Mouse (Mus musculus): Measurements from ENCODE around the gene Qrich1. TPM values are rescaled to one million over a fixed set of nuclear protein-coding genes. Genes with fewer than 3 reads are reported as not detected.
A peak's percentile ranks its signal among the peaks of the same experiment; 100 is the strongest.

The Qrich1 gene
- polyA plus RNA-seq, 1 experiment from 2014 or later: 78.6 TPM

DNA sequence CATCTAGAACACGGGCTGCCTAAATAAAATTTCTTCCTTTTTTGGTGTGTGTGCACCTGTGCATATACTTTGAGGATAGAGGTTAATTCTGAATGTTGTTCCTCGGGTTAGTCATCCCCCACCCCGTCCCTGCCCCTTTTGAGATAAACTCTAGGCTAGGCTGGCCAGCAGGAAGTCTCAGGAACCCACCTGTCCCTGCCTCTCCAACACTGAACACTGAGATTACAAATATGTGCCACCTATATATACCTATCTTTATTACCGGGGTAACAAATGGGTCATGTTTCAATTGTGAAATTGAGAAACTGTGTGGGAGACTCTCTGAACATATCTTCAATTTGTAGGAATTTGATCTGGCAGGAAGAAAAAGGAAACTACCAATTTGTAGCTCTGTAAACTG is 92.3 kb downstream of the Qrich1 start:
- no peak overlapping the region for H3K27ac ChIP-seq
- H3K27me3 ChIP-seq (replicated peaks): no peaks in the 10 kb centered on the region
- H3K4me2 ChIP-seq: no peak overlapping the region
- WGBS (ENCODE audit: insufficient replicate concordance): 61% methylated on average over 4 of the region's 4 CpGs
- H3K4me1 ChIP-seq: peaks cover 15% of the 10 kb centered on the region
- no peaks in the 10 kb centered on the region for H3K9me3 ChIP-seq (replicated peaks)
- H3K4me3 ChIP-seq: no peak overlapping the region
- no peak for ATAC-seq
- H3K9ac ChIP-seq: no peak overlapping the region
- H3K36me3 ChIP-seq: peaks cover 98% of the 10 kb centered on the region

MicroRNA genes within 50 kb of the gene (microRNA counts, 519-probe panel; counts per million panel counts)
- microRNA mmu-miR-191: 5,797 counts per million, percentile 90 among the panel's probes with 10 or more counts
- microRNA mmu-miR-425: 4,778 counts per million, percentile 83 among the panel's probes with 10 or more counts

Small RNA genes lying within 50 kb of the gene (microRNA-seq; reads per million reads assigned to microRNA genes)
- gene Gm24083: not detected
- gene Mir191: not detected
- gene Mir425: 6,737 reads per million, percentile 90 among the genes with 10 or more reads in this experiment

Other genes with a start within 250 kb of the Qrich1 start
- gene Nicn1, start 226.4 kb upstream of the Qrich1 start, polyA plus RNA-seq (2016; fragmentation: Nextera tagmentation; extraction: Ambion mirVana): 5.8 and 7.9 TPM in 2 replicates
- gene Amt, start 220.0 kb upstream of the Qrich1 start, polyA plus RNA-seq (2016; fragmentation: Nextera tagmentation; extraction: Ambion mirVana): 10.9 and 12.9 TPM in 2 replicates
- 249 and 259 TPM in 2 replicates for gene Rhoa, start 210.7 kb upstream of the Qrich1 start, polyA plus RNA-seq (2016; fragmentation: Nextera tagmentation; extraction: Ambion mirVana)
- 13.4 TPM in 2 replicates for gene Tcta, start 210.6 kb upstream of the Qrich1 start, polyA plus RNA-seq (2016; fragmentation: Nextera tagmentation; extraction: Ambion mirVana)
- gene Gpx1, start 177.9 kb upstream of the Qrich1 start, polyA plus RNA-seq (2016; fragmentation: Nextera tagmentation; extraction: Ambion mirVana): 5,938 and 5,957 TPM in 2 replicates
- 87.4 and 92.1 TPM in 2 replicates for gene Usp4, start 169.0 kb upstream of the Qrich1 start, polyA plus RNA-seq (2016; fragmentation: Nextera tagmentation; extraction: Ambion mirVana)
- 0.32 and 0.59 TPM in 2 replicates for gene 1700102P08Rik, start 124.0 kb upstream of the Qrich1 start, polyA plus RNA-seq (2016; fragmentation: Nextera tagmentation; extraction: Ambion mirVana)
- gene Ccdc36, start 88.3 kb upstream of the Qrich1 start, polyA plus RNA-seq (2016; fragmentation: Nextera tagmentation; extraction: Ambion mirVana): 0.55 TPM in 2 replicates
- not detected in 2 replicates for gene BC048562, start 80.3 kb upstream of the Qrich1 start, polyA plus RNA-seq (2016; fragmentation: Nextera tagmentation; extraction: Ambion mirVana)
- 28.5 and 32.9 TPM in 2 replicates for gene Ccdc71, start 56.3 kb upstream of the Qrich1 start, polyA plus RNA-seq (2016; fragmentation: Nextera tagmentation; extraction: Ambion mirVana)
- 17.7 and 18.8 TPM in 2 replicates for gene Klhdc8b, start 55.2 kb upstream of the Qrich1 start, polyA plus RNA-seq (2016; fragmentation: Nextera tagmentation; extraction: Ambion mirVana)
- 9.8 and 10.9 TPM in 2 replicates for gene Lamb2, start 37.1 kb upstream of the Qrich1 start, polyA plus RNA-seq (2016; fragmentation: Nextera tagmentation; extraction: Ambion mirVana)
- 48.0 and 52.1 TPM in 2 replicates for gene Usp19, start 26.2 kb upstream of the Qrich1 start, polyA plus RNA-seq (2016; fragmentation: Nextera tagmentation; extraction: Ambion mirVana)
- gene Qars, start 9.1 kb upstream of the Qrich1 start, polyA plus RNA-seq (2016; fragmentation: Nextera tagmentation; extraction: Ambion mirVana): 74.4 and 79.9 TPM in 2 replicates
- gene Impdh2, start 43.5 kb downstream of the Qrich1 start, polyA plus RNA-seq (2016; fragmentation: Nextera tagmentation; extraction: Ambion mirVana): 173 and 184 TPM in 2 replicates
- 34.8 and 38.9 TPM in 2 replicates for gene Ndufaf3, start 50.6 kb downstream of the Qrich1 start, polyA plus RNA-seq (2016; fragmentation: Nextera tagmentation; extraction: Ambion mirVana)
- gene Dalrd3, start 53.1 kb downstream of the Qrich1 start, polyA plus RNA-seq (2016; fragmentation: Nextera tagmentation; extraction: Ambion mirVana): 52.7 and 58.9 TPM in 2 replicates
- gene Wdr6, start 61.9 kb downstream of the Qrich1 start, polyA plus RNA-seq (2016; fragmentation: Nextera tagmentation; extraction: Ambion mirVana): 28.3 and 29.3 TPM in 2 replicates
- gene P4htm, start 80.9 kb downstream of the Qrich1 start, polyA plus RNA-seq (2016; fragmentation: Nextera tagmentation; extraction: Ambion mirVana): 1.1 and 1.4 TPM in 2 replicates
- 40.4 and 41.3 TPM in 2 replicates for gene Arih2, start 132.6 kb downstream of the Qrich1 start, polyA plus RNA-seq (2016; fragmentation: Nextera tagmentation; extraction: Ambion mirVana)
- 25.2 and 26.7 TPM in 2 replicates for gene Slc25a20, start 145.3 kb downstream of the Qrich1 start, polyA plus RNA-seq (2016; fragmentation: Nextera tagmentation; extraction: Ambion mirVana)
- 15.5 and 17.5 TPM in 2 replicates for gene Prkar2a, start 172.5 kb downstream of the Qrich1 start, polyA plus RNA-seq (2016; fragmentation: Nextera tagmentation; extraction: Ambion mirVana)

All from liver, embryonic 12.5 days (tissue).